Mouse (Mus musculus) Muller cell, postnatal 12 days (primary cell): ENCODE results near the gene Hist1h2bg.
A peak's percentile ranks its signal among the peaks of the same experiment; 100 is the strongest.
"Not testable (repeated sequence)": the region's sequence is repeated elsewhere in the genome, so short reads cannot be mapped to it uniquely, and the experiment has no call there.

Source experiments
- DNase-seq: peaks from one replicate; pipeline ENCODE4 v3.0.0-alpha.2; 2015; ENCODE audit errors: inconsistent ontology term

Gene Hist1h2bg

DNA sequence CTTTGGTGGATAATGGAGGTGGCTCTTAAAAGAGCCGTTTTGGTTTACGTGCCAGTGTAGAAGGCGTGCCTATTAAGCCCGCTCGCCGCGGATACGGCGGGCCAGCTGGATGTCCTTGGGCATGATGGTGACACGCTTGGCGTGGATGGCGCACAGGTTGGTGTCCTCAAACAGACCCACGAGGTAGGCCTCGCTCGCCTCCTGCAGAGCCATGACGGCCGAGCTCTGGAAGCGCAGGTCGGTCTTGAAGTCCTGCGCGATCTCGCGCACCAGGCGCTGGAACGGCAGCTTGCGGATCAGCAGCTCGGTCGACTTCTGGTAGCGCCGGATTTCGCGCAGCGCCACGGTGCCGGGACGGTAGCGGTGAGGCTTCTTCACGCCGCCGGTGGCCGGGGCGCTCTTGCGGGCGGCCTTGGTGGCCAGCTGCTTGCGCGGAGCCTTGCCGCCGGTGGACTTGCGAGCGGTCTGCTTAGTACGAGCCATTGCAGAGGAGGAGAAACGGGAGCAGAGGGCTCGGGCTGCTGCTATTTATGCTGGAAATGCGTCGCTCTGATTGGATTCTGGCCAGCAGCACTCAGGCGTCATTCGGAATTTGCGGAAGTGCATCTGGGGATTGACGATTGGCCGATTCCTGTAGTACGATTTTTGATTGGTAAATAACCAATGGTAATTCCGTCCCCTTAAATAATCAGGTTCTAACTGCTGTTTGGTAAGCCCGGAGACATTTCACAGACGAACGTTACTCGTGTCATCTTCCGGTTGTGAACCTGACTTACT, 9.1 kb upstream of the Hist1h2bg start, which contains the start of gene Hist1h3e:
TSS of gene Hist1h3e (minus strand) at position 487 of the 777 bp plus-strand sequence.
- peak; percentile 95 for DNase-seq

DNA sequence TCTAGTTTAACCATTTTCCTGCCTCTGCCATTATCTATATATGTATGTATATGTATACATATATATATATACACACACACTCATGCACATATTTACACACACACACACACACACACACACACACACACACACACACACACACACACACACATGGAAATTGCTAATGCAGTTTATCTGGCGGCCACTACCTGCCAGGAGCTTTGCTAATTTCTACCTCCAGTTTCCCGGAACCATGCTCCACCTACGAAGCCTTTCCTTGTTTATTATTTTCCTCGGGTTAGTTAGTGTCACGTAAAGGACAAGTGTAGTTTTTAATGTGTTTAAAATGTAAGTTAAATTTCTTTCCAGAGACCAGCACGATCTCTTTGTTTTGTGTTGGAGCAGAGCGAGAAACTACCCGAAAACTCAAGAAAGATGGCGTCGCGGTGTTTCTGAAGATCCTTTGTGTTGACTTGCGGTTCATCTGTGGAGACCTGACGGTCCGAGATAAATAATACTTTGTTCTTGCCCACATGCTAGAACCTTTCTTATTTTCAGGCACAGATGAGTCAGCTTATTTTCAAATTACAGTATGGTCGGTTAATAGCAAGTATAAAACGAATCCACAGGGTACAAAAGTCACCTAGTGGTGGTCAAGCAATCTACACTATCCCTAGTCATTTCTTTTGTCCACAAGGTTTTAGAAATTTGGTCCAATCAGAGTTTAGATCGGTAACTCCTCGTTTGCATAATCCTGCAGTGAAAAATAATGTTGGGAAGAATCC, 8.3 kb upstream of the Hist1h2bg start:
- peak; percentile 85 for DNase-seq

DNA sequence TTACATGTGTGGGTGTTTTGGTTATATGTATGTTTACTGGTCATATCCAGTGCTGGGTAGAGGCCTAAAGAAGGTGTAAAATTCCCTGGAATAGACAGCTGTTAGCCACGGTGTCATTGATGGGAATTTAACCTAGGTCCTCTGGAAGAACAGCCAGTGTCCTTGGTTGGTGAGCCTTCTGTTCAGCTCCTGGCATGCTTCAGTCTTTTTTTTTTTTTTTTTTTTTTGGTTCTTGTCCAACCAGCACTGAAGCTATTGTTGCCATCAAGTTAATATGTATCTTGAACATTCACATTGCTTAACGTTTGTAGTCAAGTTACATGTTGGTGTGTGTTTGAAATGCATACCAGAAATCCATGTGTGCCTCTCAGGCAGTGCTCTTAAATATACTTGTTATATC, 6.7 kb upstream of the Hist1h2bg start:
- no peak for DNase-seq

DNA sequence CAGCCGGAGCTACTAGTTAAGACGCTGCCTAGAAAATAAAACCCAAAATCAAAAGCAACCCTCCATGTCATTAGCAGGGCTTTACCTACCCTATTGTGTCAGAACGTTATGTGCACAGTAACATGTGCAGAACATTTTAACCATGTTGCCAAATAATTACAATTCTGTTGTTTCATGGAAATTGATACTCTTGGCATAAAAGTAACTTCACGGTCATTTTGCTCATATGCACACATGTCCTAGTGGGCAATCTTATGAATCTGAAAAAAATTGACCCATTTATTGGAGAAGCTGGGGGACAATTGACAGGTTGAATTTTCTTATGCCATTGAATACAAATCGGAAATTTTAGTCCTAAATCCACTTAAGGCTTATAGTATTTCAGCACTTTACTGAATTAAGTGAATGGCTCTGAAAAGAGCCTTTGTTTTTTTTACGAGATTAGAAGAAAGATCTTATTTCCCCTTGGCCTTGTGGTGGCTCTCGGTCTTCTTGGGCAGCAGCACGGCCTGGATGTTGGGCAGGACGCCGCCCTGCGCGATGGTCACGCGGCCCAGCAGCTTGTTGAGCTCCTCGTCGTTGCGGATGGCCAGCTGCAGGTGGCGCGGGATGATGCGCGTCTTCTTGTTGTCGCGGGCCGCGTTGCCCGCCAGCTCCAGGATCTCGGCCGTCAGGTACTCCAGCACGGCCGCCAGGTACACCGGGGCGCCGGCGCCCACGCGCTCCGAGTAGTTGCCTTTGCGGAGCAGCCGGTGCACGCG, 755 bp upstream of the Hist1h2bg start:
- not testable (repeated sequence) for DNase-seq

DNA sequence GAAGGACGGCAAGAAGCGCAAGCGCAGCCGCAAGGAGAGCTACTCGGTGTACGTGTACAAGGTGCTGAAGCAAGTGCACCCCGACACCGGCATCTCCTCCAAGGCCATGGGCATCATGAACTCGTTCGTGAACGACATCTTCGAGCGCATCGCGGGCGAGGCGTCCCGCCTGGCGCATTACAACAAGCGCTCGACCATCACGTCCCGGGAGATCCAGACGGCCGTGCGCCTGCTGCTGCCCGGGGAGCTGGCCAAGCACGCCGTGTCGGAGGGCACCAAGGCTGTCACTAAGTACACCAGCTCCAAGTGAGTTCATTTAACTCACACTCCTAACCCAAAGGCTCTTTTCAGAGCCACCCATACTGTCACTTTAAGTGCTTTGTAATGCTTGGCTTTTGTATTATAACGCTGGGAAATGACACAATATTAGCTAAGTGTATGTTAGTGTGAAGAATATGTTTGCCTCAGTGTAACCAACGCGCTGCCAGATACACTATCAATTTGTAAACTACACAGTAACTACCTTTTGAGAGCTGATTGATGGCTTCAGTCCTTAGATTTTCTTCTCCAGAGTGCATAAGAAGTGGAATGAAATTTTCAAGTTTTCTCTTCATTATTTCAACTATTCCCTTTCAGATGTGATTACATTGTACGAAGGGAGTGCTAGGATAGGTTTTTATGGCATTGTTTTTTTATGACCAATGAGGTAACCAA, 465 bp downstream of the Hist1h2bg start:
- DNase-seq = not testable (repeated sequence)

DNA sequence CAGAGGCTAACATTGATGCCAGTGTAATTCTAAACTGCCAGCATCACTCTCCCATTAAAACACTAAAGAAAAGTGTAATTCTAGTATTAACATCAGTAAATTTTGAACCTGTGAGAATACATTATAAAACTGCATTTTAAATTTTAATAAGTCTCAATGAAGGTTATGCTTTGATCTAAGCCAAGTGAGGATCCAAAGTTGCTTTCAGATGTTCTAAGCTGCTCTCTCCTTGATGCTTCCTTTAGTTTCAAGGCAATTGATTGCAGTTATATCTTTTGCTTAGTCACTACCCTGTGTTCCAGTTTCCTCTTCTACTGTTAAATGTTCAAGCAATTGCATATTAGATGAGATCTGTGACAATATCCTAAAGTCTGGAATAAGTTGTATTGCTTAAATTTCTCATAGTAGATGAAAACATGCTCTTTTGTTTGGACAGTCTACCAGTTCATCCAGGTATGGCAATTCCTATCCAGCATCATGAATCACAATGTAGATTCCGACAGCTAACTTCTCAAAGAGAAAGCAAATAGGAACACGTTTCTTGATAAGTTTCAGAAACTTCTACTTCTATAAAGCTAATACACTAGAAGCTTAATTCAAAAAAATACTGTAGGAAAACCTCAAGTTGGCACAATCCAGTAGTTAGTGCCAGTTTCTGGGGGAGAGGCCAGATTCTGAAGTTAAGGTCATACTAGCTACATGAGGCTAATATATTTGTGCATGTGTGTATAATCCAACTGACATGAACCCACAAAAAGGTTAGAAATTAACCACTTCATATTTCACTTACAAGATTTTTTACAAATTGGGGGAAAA, 1.2 kb downstream of the Hist1h2bg start:
- no peak for DNase-seq

DNA sequence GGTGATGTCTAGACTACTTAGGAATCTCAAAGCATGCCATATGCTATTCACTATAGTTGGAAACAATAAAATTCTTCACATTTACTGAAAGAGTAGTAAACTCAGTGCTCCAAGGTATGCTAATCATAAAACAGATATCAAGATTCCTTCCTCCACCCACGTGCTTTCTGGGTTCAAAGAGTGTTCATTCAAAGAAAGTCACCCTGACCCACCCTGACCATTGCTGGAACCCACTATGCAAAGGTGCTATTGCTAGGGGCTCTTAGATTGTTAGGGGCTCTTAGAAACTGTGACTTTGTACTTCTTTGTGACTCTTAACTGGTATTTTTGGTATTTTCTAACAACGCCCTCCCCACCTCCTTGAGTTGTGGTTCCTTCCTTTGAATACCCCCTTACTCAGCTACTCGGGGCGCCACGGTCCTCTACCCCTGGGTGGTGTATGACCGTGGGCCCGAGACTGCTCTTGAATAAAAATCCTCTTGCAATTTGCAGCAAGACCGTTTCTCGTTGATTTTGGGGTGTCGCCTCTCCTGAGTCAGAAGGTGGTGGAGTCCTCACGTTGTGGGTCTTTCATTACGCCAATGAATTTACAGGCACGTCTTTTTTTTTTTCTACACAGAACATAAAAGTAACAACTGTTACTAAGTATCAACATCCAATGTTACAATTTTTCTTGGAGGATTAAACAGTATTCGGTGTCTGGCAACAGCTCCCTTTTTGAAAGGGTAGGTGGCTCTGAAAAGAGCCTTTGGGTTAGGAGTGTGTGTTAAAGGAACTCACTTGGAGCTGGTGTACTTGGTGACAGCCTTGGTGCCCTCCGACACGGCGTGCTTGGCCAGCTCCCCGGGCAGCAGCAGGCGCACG, 2.1 kb downstream of the Hist1h2bg start:
- DNase-seq = not testable (repeated sequence)

DNA sequence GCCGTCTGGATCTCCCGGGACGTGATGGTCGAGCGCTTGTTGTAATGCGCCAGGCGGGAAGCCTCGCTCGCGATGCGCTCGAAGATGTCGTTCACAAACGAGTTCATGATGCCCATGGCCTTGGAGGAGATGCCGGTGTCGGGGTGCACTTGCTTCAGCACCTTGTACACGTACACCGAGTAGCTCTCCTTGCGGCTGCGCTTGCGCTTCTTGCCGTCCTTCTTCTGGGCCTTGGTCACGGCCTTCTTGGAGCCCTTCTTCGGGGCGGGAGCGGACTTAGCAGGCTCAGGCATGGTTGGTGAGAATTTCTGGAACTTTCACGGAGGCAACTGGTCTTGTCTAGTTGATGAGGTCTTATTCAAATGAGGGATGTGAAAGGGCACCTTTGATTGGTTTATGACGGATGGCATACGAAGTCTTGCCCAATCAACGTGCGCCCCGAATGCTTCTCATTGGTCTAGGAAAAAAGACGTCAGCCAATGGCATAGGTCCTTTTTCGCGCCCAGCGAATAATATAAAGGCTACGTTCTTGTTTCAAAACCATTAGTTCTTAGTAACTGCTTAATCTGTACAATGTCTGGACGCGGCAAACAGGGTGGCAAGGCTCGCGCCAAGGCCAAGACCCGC, 2.8 kb downstream of the Hist1h2bg start, which contains the start of the genes Hist1h2bf and Hist1h2ad:
TSS of gene Hist1h2bf (minus strand) at position 299 of the 627 bp plus-strand sequence.
TSS of gene Hist1h2ad (plus strand) at position 484 of the 627 bp plus-strand sequence.
- peak; percentile 98 for DNase-seq

DNA sequence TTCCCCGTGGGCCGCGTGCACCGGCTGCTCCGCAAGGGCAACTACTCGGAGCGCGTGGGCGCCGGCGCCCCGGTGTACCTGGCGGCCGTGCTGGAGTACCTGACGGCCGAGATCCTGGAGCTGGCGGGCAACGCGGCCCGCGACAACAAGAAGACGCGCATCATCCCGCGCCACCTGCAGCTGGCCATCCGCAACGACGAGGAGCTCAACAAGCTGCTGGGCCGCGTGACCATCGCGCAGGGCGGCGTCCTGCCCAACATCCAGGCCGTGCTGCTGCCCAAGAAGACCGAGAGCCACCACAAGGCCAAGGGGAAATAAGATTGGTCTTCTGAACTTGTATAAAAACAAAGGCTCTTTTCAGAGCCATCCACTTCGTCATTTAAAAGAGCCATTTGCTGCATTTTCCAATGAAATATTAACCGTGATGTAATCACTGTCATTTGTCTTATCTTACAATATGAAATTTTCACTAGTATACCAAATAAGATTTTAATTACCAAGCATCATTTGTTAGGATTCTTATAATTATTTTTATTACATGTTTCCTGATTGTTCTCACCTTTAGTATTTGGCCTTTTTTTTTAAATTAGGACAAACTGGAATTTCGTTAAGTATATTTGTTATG, 3.5 kb downstream of the Hist1h2bg start:
- not testable (repeated sequence) for DNase-seq

DNA sequence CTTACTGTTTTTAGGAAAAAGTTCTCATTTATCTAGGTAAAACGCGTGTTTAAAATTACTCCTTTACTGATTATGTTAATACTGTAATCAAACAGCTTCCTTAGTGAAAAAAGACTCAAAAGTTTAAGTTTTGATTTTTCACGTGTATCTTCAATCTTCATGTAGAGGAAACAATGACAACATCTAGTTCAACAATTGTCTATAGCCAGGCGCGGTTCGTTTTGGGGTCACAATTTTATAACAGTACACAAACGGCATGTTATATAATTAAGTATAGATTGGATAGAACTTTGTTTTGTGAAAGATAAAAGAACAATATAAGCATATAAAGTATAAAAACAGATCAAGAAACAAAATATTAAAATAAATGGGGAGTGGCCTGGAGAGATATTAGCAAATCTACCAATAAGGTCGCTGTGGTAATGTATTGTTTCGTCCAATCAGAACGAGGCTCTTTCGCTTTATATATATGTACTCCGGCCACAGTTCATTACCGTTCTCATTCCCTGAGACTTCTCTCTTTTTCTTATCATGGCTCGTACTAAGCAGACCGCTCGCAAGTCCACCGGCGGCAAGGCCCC, 4.2 kb downstream of the Hist1h2bg start, which contains the start of gene Hist1h3d:
TSS of gene Hist1h3d (plus strand) at position 493 of the 581 bp plus-strand sequence.
- peak; percentile 87 for DNase-seq

DNA sequence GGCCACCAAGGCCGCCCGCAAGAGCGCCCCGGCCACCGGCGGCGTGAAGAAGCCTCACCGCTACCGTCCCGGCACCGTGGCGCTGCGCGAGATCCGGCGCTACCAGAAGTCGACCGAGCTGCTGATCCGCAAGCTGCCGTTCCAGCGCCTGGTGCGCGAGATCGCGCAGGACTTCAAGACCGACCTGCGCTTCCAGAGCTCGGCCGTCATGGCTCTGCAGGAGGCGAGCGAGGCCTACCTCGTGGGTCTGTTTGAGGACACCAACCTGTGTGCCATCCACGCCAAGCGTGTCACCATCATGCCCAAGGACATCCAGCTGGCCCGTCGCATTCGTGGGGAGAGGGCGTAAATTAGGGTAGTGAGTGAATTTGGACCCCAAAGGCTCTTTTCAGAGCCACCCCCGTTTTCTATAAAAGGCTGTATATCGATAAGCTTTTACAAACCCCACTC, 4.7 kb downstream of the Hist1h2bg start:
- not testable (repeated sequence) for DNase-seq

DNA sequence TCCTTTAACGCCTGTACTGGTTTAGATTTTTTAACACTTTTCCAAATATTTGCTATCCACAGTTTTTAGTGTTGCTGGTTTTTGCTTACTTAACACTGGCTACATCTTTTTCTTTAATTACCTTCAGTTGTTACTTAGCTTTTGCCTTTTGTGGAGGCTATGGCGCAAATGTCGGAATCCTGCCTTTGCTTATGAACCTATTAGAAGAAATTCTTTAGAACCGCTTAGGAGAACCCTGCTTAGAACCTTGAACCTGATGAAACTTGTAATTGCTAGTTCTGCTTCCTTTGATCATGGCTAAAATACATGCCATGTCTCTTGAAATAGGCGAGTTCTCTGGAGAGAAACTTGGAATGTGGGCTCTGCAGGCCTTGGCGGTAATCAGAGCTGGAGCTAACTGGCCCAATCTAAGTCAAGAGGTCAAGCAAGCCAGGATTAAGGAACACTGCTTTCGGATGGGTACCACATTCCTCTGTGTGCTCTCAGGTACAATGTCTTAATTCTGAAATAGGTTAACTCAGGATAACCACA, 5.2 kb downstream of the Hist1h2bg start:
- DNase-seq = no peak

DNA sequence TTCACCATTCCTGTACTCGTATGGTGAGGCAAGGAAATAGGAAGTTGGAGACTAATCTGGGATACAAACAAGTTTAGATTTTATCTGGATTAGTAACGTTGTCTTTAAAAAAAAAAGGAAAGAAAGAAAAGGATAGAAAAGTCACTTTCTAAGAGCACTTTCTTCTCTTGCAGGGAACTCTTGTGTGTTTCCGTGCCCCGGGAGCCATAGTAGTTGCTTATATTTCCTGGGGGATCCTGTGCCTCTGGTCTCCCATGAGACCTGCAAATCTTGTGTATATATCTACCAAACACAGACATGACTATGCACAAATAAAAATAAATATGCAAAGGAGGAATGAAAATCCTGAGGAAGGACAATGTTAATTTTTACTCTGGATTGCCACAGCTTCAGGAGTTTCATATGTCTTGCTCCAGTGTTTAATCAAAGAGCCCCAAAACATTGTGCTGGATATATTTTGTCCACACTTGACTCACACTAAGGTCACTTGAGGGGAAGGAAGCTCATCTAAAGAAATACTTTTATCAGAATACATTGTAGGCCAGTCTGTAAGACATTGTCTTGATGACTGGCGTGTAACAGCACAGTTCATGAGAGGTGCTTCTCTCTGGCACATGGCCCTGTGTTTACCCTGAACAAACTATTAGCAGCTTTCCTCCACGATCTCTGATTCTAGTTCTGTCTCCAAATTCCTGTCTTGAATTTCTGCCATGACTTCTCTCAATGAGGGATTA, 5.9 kb downstream of the Hist1h2bg start:
- DNase-seq = no peak

DNA sequence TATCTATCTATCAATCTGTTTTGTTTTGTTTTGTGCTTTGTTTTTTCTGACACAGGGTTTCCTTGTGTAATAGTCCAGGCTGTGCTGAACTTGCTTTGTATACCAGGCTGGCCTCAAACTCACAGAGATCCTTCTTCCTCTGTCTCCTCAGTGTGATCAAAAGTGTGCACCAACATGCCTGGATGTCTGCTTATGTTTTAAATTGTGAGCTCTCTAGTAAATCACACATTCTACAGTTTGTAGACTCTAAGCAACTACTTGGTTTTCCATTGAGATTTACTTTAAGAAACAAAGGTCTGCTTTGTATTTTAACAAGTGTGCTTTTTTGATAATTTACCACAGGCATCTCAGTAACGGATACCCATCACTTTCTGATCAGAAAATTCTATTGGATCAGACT, 6.6 kb downstream of the Hist1h2bg start:
- DNase-seq = no peak

DNA sequence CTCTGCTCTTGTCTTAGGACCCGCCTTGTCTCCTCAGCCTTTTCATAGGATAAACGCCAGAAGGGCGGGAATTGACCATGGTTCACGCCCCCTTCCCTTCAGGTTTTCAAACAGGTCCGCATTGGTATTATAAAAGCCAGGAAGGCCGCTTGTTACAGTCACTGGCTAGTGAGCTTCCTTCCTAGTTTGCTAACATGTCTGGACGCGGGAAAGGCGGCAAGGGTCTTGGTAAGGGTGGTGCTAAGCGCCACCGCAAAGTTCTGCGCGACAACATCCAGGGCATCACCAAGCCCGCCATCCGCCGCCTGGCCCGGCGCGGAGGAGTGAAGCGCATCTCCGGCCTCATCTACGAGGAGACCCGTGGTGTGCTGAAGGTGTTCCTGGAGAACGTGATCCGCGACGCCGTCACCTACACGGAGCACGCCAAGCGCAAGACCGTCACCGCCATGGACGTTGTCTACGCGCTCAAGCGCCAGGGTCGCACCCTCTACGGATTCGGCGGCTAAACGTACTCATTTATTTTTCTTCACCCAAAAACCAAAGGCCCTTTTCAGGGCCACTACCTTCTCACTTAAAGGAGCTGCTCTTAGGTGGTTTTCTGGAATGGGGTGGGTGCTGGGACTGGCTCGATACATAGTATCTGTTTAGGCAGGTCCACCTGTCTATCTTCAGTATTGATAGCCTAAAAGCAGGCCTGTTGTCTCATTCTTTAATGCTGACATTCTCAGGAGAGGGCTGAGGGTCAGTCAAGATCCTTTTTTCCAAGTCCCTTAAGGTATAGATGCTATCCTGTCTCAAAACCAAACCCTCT, 10.4 kb downstream of the Hist1h2bg start, which contains the start of gene Hist1h4d:
TSS of gene Hist1h4d (plus strand) at position 191 of the 811 bp plus-strand sequence.
- DNase-seq = peak; percentile 96
